Mouse (Mus musculus): ENCODE data around the gene Cfap70. TPM values are rescaled to one million over a fixed set of nuclear protein-coding genes. Genes with fewer than 3 reads are reported as not detected.
A peak's percentile ranks its signal among the peaks of the same experiment; 100 is the strongest.

Gene Cfap70
- polyA plus RNA-seq, 1 experiment from 2014 or later, result 0.24 TPM

- Histone ChIP-seq H3K36me3 (ENCODE audit: control insufficient read depth, insufficient read depth, low read length) (no peaks in the 10 kb centered on the region), H3K4me1 (ENCODE audit: control insufficient read depth, insufficient read depth, low read length) (no peaks in the 10 kb centered on the region), H3K27me3 (ENCODE audit: control insufficient read depth, insufficient read depth, low read length) (no peaks in the 10 kb centered on the region), H3K4me3 (ENCODE audit: low read depth, low read length) (no peak overlapping the region), H3K9ac (ENCODE audit: low read length) (no peak overlapping the region), H3K27ac (ENCODE audit: low read depth, low read length) (no peak overlapping the region), H3K9me3 (ENCODE audit: control insufficient read depth, low read length) (no peaks in the 10 kb centered on the region), H3K4me2 (ENCODE audit: low read depth) (no peak overlapping the region)
- WGBS, result 39% methylated on average over 13 of the region's 13 CpGs
- DNase-seq (ENCODE audit: low spot score) (peak; percentile 42), ATAC-seq (ENCODE audit: insufficient read depth, low FRiP score, low TSS enrichment) (no peak)
Measured at GRCm38 (mm10) chr14:20378313-20379061, 73.5 kb downstream of the Cfap70 start.

GRCm38 (mm10) chr14:20377112-20377521 is 74.9 kb downstream of the Cfap70 start:
- no peaks in the 10 kb centered on the region for H3K9me3 ChIP-seq (ENCODE audit: control insufficient read depth, low read length)
- H3K27me3 ChIP-seq (ENCODE audit: control insufficient read depth, insufficient read depth, low read length), result no peaks in the 10 kb centered on the region
- H3K4me1 ChIP-seq (ENCODE audit: control insufficient read depth, insufficient read depth, low read length), result no peaks in the 10 kb centered on the region
- no peak overlapping the region for H3K27ac ChIP-seq (ENCODE audit: low read depth, low read length)
- no peak for DNase-seq (ENCODE audit: low spot score)
- no peak overlapping the region for H3K4me3 ChIP-seq (ENCODE audit: low read depth, low read length)
- 90% methylated on average over 4 of the region's 4 CpGs for WGBS
- no peak overlapping the region for H3K9ac ChIP-seq (ENCODE audit: low read length)
- no peak overlapping the region for H3K4me2 ChIP-seq (ENCODE audit: low read depth)
- H3K36me3 ChIP-seq (ENCODE audit: control insufficient read depth, insufficient read depth, low read length), result no peaks in the 10 kb centered on the region
- ATAC-seq (ENCODE audit: insufficient read depth, low FRiP score, low TSS enrichment), result no peak

- no peaks in the 10 kb centered on the region for H3K4me1 ChIP-seq (ENCODE audit: control insufficient read depth, insufficient read depth, low read length)
- WGBS, result 95% methylated on average over 1 of the region's 1 CpGs
- H3K4me3 ChIP-seq (ENCODE audit: low read depth, low read length), result no peak overlapping the region
- no peaks in the 10 kb centered on the region for H3K9me3 ChIP-seq (ENCODE audit: control insufficient read depth, low read length)
- H3K27me3 ChIP-seq (ENCODE audit: control insufficient read depth, insufficient read depth, low read length), result no peaks in the 10 kb centered on the region
- H3K4me2 ChIP-seq (ENCODE audit: low read depth), result no peak overlapping the region
- H3K36me3 ChIP-seq (ENCODE audit: control insufficient read depth, insufficient read depth, low read length), result no peaks in the 10 kb centered on the region
- H3K27ac ChIP-seq (ENCODE audit: low read depth, low read length), result no peak overlapping the region
- H3K9ac ChIP-seq (ENCODE audit: low read length), result no peak overlapping the region
- no peak for ATAC-seq (ENCODE audit: insufficient read depth, low FRiP score, low TSS enrichment)
- DNase-seq (ENCODE audit: low spot score), result no peak
Measured at GRCm38 (mm10) chr14:20371854-20372253, 80.2 kb downstream of the Cfap70 start.

- no peaks in the 10 kb centered on the region for H3K4me1 ChIP-seq (ENCODE audit: control insufficient read depth, insufficient read depth, low read length)
- no peak overlapping the region for H3K4me2 ChIP-seq (ENCODE audit: low read depth)
- DNase-seq (ENCODE audit: low spot score) (no peak), ATAC-seq (ENCODE audit: insufficient read depth, low FRiP score, low TSS enrichment) (no peak)
- H3K27ac ChIP-seq (ENCODE audit: low read depth, low read length), result no peak overlapping the region
- no peak overlapping the region for H3K9ac ChIP-seq (ENCODE audit: low read length)
- H3K36me3 ChIP-seq (ENCODE audit: control insufficient read depth, insufficient read depth, low read length), result no peaks in the 10 kb centered on the region
- 84% methylated on average over 7 of the region's 7 CpGs for WGBS
- no peak overlapping the region for H3K4me3 ChIP-seq (ENCODE audit: low read depth, low read length)
- H3K9me3 ChIP-seq (ENCODE audit: control insufficient read depth, low read length), result no peaks in the 10 kb centered on the region
- H3K27me3 ChIP-seq (ENCODE audit: control insufficient read depth, insufficient read depth, low read length), result no peaks in the 10 kb centered on the region
Measured at GRCm38 (mm10) chr14:20370798-20371197, 81.2 kb downstream of the Cfap70 start.

- 89% methylated on average over 3 of the region's 3 CpGs for WGBS
- Histone ChIP-seq H3K4me2 (ENCODE audit: low read depth) (no peak overlapping the region), H3K36me3 (ENCODE audit: control insufficient read depth, insufficient read depth, low read length) (peaks cover 2% of the 10 kb centered on the region; the same call in 1 of the 2 replicates), H3K27ac (ENCODE audit: low read depth, low read length) (no peak overlapping the region), H3K9me3 (ENCODE audit: control insufficient read depth, low read length) (no peaks in the 10 kb centered on the region), H3K27me3 (ENCODE audit: control insufficient read depth, insufficient read depth, low read length) (no peaks in the 10 kb centered on the region), H3K9ac (ENCODE audit: low read length) (no peak overlapping the region), H3K4me1 (ENCODE audit: control insufficient read depth, insufficient read depth, low read length) (no peaks in the 10 kb centered on the region), H3K4me3 (ENCODE audit: low read depth, low read length) (no peak overlapping the region)
- DNase-seq (ENCODE audit: low spot score) (no peak), ATAC-seq (ENCODE audit: insufficient read depth, low FRiP score, low TSS enrichment) (no peak)
Measured at GRCm38 (mm10) chr14:20368271-20368670, 83.8 kb downstream of the Cfap70 start.

GRCm38 (mm10) chr14:20363230-20363629 is 88.8 kb downstream of the Cfap70 start:
- no peak for ATAC-seq (ENCODE audit: insufficient read depth, low FRiP score, low TSS enrichment)
- Histone ChIP-seq H3K9me3 (ENCODE audit: control insufficient read depth, low read length) (no peaks in the 10 kb centered on the region), H3K4me3 (ENCODE audit: low read depth, low read length) (no peak overlapping the region), H3K27me3 (ENCODE audit: control insufficient read depth, insufficient read depth, low read length) (no peaks in the 10 kb centered on the region), H3K9ac (ENCODE audit: low read length) (no peak overlapping the region), H3K4me1 (ENCODE audit: control insufficient read depth, insufficient read depth, low read length) (no peaks in the 10 kb centered on the region), H3K27ac (ENCODE audit: low read depth, low read length) (no peak overlapping the region), H3K4me2 (ENCODE audit: low read depth) (no peak overlapping the region), H3K36me3 (ENCODE audit: control insufficient read depth, insufficient read depth, low read length) (peaks cover 5% of the 10 kb centered on the region)
- 93% methylated on average over 4 of the region's 4 CpGs for WGBS
- no peak for DNase-seq (ENCODE audit: low spot score)

- H3K36me3 ChIP-seq (ENCODE audit: control insufficient read depth, insufficient read depth, low read length), result peaks cover 5% of the 10 kb centered on the region; the same call in 1 of the 2 replicates
- H3K4me1 ChIP-seq (ENCODE audit: control insufficient read depth, insufficient read depth, low read length), result peaks cover 2% of the 10 kb centered on the region; the same call in 1 of the 2 replicates
- peak within 1 kb of the TSS; percentile 84 for H3K4me3 ChIP-seq (ENCODE audit: low read depth, low read length)
- no peaks in the 10 kb centered on the region for H3K9me3 ChIP-seq (ENCODE audit: control insufficient read depth, low read length)
- peak within 1 kb of the TSS; percentile 95 for H3K9ac ChIP-seq (ENCODE audit: low read length)
- peak within 1 kb of the TSS; percentile 76 for H3K4me2 ChIP-seq (ENCODE audit: low read depth)
- ATAC-seq (ENCODE audit: insufficient read depth, low FRiP score, low TSS enrichment), result peak; percentile 97
- no peaks in the 10 kb centered on the region for H3K27me3 ChIP-seq (ENCODE audit: control insufficient read depth, insufficient read depth, low read length)
- DNase-seq (ENCODE audit: low spot score), result peak; percentile 95
- under 1% methylated on average over 40 of the region's 42 CpGs for WGBS
- H3K27ac ChIP-seq (ENCODE audit: low read depth, low read length), result peak within 1 kb of the TSS; percentile 86
Measured at GRCm38 (mm10) chr14:20347991-20348541, 104.0 kb downstream of the Cfap70 start, which contains the start of the genes Ecd and Fam149b. TSS of gene Ecd (minus strand) at chr14:20348121. TSS of gene Fam149b (plus strand) at chr14:20348162.

- Histone ChIP-seq H3K9me3 (ENCODE audit: control insufficient read depth, low read length) (no peaks in the 10 kb centered on the region), H3K27me3 (ENCODE audit: control insufficient read depth, insufficient read depth, low read length) (no peaks in the 10 kb centered on the region), H3K9ac (ENCODE audit: low read length) (peak overlapping the region; percentile 95), H3K4me3 (ENCODE audit: low read depth, low read length) (peak overlapping the region; percentile 84), H3K4me1 (ENCODE audit: control insufficient read depth, insufficient read depth, low read length) (peaks cover 2% of the 10 kb centered on the region; the same call in 1 of the 2 replicates), H3K36me3 (ENCODE audit: control insufficient read depth, insufficient read depth, low read length) (peaks cover 5% of the 10 kb centered on the region; the same call in 1 of the 2 replicates), H3K27ac (ENCODE audit: low read depth, low read length) (no peak overlapping the region), H3K4me2 (ENCODE audit: low read depth) (peak overlapping the region; percentile 76)
- ATAC-seq (ENCODE audit: insufficient read depth, low FRiP score, low TSS enrichment) (peak; percentile 27), DNase-seq (ENCODE audit: low spot score) (no peak)
- WGBS, result 6% methylated on average over 15 of the region's 15 CpGs
Measured at GRCm38 (mm10) chr14:20347441-20347990, 104.5 kb downstream of the Cfap70 start.
